Mouse (Mus musculus) adrenal gland (tissue): ENCODE data around the gene Spsb1.

Source experiments
- intact Hi-C: fragments of 180-260 bp; cut with DNase I; formaldehyde crosslinking; loops from one replicate; pipeline ENCODE4 v1.15.1; 2025

Spsb1 gene

GRCm38 (mm10) chr4:149986671-149987417 lies 32.0 kb upstream of the Spsb1 start:
- intact Hi-C loops, result no loop called here

GRCm38 (mm10) chr4:149983921-149984645 lies 29.2 kb upstream of the Spsb1 start:
- intact Hi-C loops, result no loop called here

- intact Hi-C loops, result no loop called here
Observed at GRCm38 (mm10) chr4:149982154-149982553, 27.3 kb upstream of the Spsb1 start.

- intact Hi-C loops, result no loop called here
Observed at GRCm38 (mm10) chr4:149979819-149980308, 25.0 kb upstream of the Spsb1 start.

- intact Hi-C loops, result no loop called here
Observed at GRCm38 (mm10) chr4:149978820-149979219, 24.0 kb upstream of the Spsb1 start.

- intact Hi-C loops, result no loop called here
Observed at GRCm38 (mm10) chr4:149977801-149978544, 23.1 kb upstream of the Spsb1 start.

- intact Hi-C loops, result no loop called here
Observed at GRCm38 (mm10) chr4:149977181-149977580, 22.3 kb upstream of the Spsb1 start.

GRCm38 (mm10) chr4:149975730-149976254 lies 20.9 kb upstream of the Spsb1 start:
- intact Hi-C loops, result no loop called here

GRCm38 (mm10) chr4:149975291-149975690 lies 20.4 kb upstream of the Spsb1 start:
- intact Hi-C loops, result no loop called here

GRCm38 (mm10) chr4:149971393-149971792 lies 16.6 kb upstream of the Spsb1 start:
- intact Hi-C loops, result no loop called here

GRCm38 (mm10) chr4:149968526-149968925 lies 13.7 kb upstream of the Spsb1 start:
- intact Hi-C loops, result no loop called here

- intact Hi-C loops, result no loop called here
Observed at GRCm38 (mm10) chr4:149966963-149967362, 12.1 kb upstream of the Spsb1 start.

- intact Hi-C loops, result no loop called here
Observed at GRCm38 (mm10) chr4:149966252-149966651, 11.4 kb upstream of the Spsb1 start.

- intact Hi-C loops, result no loop called here
Observed at GRCm38 (mm10) chr4:149965672-149966071, 10.8 kb upstream of the Spsb1 start.

GRCm38 (mm10) chr4:149965242-149965641 lies 10.4 kb upstream of the Spsb1 start:
- intact Hi-C loops, result no loop called here

- intact Hi-C loops, result no loop called here
Observed at GRCm38 (mm10) chr4:149964770-149965169, 9.9 kb upstream of the Spsb1 start.

- intact Hi-C loops, result no loop called here
Observed at GRCm38 (mm10) chr4:149964285-149964684, 9.4 kb upstream of the Spsb1 start.

- intact Hi-C loops, result no loop called here
Observed at GRCm38 (mm10) chr4:149960391-149960790, 5.5 kb upstream of the Spsb1 start.

- intact Hi-C loops, result no loop called here
Observed at GRCm38 (mm10) chr4:149959816-149960215, 5.0 kb upstream of the Spsb1 start.

GRCm38 (mm10) chr4:149958566-149958965 lies 3.7 kb upstream of the Spsb1 start:
- intact Hi-C loops, result loop anchor here (1.0 kb wide), 1 partner anchor 152 kb away; no protein-coding TSS in a partner anchor

- intact Hi-C loops, result loop anchor here (2.0 kb wide), 1 partner anchor 117 kb away; no protein-coding TSS in a partner anchor
Observed at GRCm38 (mm10) chr4:149956048-149956447, 1.2 kb upstream of the Spsb1 start.
